8 mouse cellular contexts compared by ENCODE assay signal in the genomic region with DNA sequence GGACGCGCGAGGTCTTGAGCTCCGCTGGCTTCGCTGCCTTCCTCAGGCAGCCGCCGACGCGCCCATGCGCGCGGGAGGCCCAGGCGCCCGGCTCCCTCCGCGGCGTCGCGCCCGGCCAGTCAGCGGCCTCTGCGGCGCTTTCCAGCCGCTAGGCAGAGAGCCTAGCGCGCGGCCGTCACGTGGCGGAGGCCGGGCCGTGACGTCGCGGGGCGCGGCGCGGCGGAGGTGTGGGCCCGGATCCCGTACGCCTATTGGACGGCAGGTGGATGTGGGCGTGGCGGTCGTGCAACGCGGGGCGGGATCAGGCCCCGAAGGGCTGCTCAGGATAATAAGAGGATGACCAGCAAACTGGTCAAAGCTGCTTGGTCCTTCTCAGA. TPM values are rescaled to one million over a fixed set of nuclear protein-coding genes. Genes with fewer than 3 reads are reported as not detected.
A peak's percentile ranks its signal among the peaks of the same experiment; 100 is the strongest.
DNase-seq lines count a peak whose midpoint lies in the region; ATAC-seq lines count a peak whose summit lies in the region.

A gene (minus strand): TSS at position 184 of the 377 bp plus-strand sequence.

- H3K4me3 ChIP-seq in hindbrain, embryonic 15.5 days = peak within 1 kb of the TSS; percentile 68
- H3K4me3 ChIP-seq in macrophage (ENCODE audit: inconsistent target) = peak within 1 kb of the TSS; percentile 20

- no peaks in the 10 kb centered on the region for H3K9me3 ChIP-seq in hindbrain, embryonic 15.5 days

- peaks cover 28% of the 10 kb centered on the region; the same call in 1 of the 2 replicates for H3K79me2 ChIP-seq in macrophage (ENCODE audit: inconsistent target)

- H3K4me2 ChIP-seq in hindbrain, embryonic 15.5 days = peak within 1 kb of the TSS; percentile 85

- peak; percentile 89 for DNase-seq in R1 (ENCODE audit: low read depth, low spot score)
- DNase-seq in cerebellum, postnatal 25 days = peak; percentile 98 to 99
- DNase-seq in frontal cortex, postnatal 36 days (ENCODE audit: low spot score in 2 of 2) = peak; percentile 97
- peak; percentile 96 to 97 for DNase-seq in left cerebral cortex, adult 18-20 months (ENCODE audit: low spot score in 2 of 2)
- peak; percentile 97 for DNase-seq in right cerebral cortex, adult 18-20 months
- peak; percentile 87 for DNase-seq in urinary bladder, postnatal 10 days (ENCODE audit: low spot score)

- peak within 1 kb of the TSS; percentile 81 for H3K9ac ChIP-seq in hindbrain, embryonic 15.5 days

- no peaks in the 10 kb centered on the region for H3K27me3 ChIP-seq in hindbrain, embryonic 15.5 days

- H3K4me1 ChIP-seq in hindbrain, embryonic 15.5 days (replicated peaks) = peaks cover 29% of the 10 kb centered on the region

- ATAC-seq in hindbrain, embryonic 15.5 days (ENCODE audit: low FRiP score, low read depth) = peak; percentile 98

- H3K27ac ChIP-seq in hindbrain, embryonic 15.5 days (replicated peaks) = peak within 1 kb of the TSS; percentile 83
- no peak within 1 kb of the TSS for H3K27ac ChIP-seq in macrophage

- no peaks in the 10 kb centered on the region for H3K36me3 ChIP-seq in hindbrain, embryonic 15.5 days
- no peaks in the 10 kb centered on the region for H3K36me3 ChIP-seq in macrophage (ENCODE audit: inconsistent target)

- 0% methylated on average over 50 of the region's 51 CpGs for WGBS in hindbrain, embryonic 15.5 days
- WGBS in macrophage (ENCODE audit: missing documents) = under 1% methylated on average over 51 of the region's 51 CpGs

RNA-seq across cellular contexts. Expression of the gene that starts here (rescaled TPM):
- polyA plus RNA-seq in hindbrain, embryonic 15.5 days (2015; fragmentation: Nextera tagmentation; extraction: Ambion mirVana) = 32.7 and 36.5 TPM in 2 replicates
- total RNA-seq in left cerebral cortex, adult 18-20 months (2021) = 10 to 100 TPM; 30.5 to 31.8 TPM
- 10 to 100 TPM in 1 of 26 experiments, 1 to 10 TPM in 23, under 1 TPM in 2; 0.46 to 25.3 (median 2.5) TPM for total RNA-seq in macrophage (2018; cell fraction: chromatin; rRNA removed)
- 1 to 10 TPM; 3.2 to 8.9 (median 4.8) TPM for total RNA-seq in macrophage (2018; cell fraction: cytosol; rRNA removed)
- total RNA-seq in macrophage (2018; cell fraction: nucleus; rRNA removed) = 10 to 100 TPM in 4 of 26 experiments, 1 to 10 TPM in 22; 1.1 to 15.7 (median 5.1) TPM
- polyA plus RNA-seq in macrophage (2018) = 1.5 to 5.8 TPM (median 4.0 TPM) in 3 replicates
